Mouse (Mus musculus) erythroblast, embryonic 14.5 days (primary cell): Measurements from ENCODE around the gene Gm49391. TPM values are rescaled to one million over a fixed set of nuclear protein-coding genes. Genes with fewer than 3 reads are reported as not detected.

ENCODE experiments used
- H3K27me3 ChIP-seq: 2 replicates; pipeline ENCODE4 v1.6.1; 2012; ENCODE audit warnings: inconsistent platforms; ENCODE audit not compliant: control insufficient read depth
- H3K36me3 ChIP-seq: 2 replicates; pipeline ENCODE4 v1.6.1; 2012; ENCODE audit warnings: mild to moderate bottlenecking, inconsistent platforms; ENCODE audit not compliant: control insufficient read depth
- H3K4me1 ChIP-seq: 2 replicates; pipeline ENCODE4 v1.6.1; 2012; ENCODE audit warnings: inconsistent platforms; ENCODE audit not compliant: control insufficient read depth
- H3K4me3 ChIP-seq: replicated peaks from 2 replicates; pipeline ENCODE3; 2012; ENCODE audit warnings: moderate library complexity, mild to moderate bottlenecking, inconsistent platforms
- H3K9me3 ChIP-seq: 2 replicates; pipeline ENCODE4 v1.6.1; 2012; ENCODE audit warnings: low read length, inconsistent platforms, mixed read lengths; ENCODE audit not compliant: control insufficient read depth
- GATA1 ChIP-seq: IDR thresholded peaks from 2 replicates; pipeline ENCODE4 v1.6.1; 2012; ENCODE audit warnings: low read length, inconsistent platforms, mixed read lengths
- TAL1 ChIP-seq: IDR thresholded peaks from 3 replicates; pipeline ENCODE4 v1.6.1; 2012; ENCODE audit warnings: low read length, inconsistent platforms, mixed read lengths
- polyA plus RNA-seq: library from polyadenylated mRNA; stranded (reverse); fragments of >175 nt; gene quantifications from 2 replicates; pipeline ENCODE4 v1.2.3, GENCODE M21; 2012

The Gm49391 gene
- polyA plus RNA-seq, 1 experiment: not detected

DNA sequence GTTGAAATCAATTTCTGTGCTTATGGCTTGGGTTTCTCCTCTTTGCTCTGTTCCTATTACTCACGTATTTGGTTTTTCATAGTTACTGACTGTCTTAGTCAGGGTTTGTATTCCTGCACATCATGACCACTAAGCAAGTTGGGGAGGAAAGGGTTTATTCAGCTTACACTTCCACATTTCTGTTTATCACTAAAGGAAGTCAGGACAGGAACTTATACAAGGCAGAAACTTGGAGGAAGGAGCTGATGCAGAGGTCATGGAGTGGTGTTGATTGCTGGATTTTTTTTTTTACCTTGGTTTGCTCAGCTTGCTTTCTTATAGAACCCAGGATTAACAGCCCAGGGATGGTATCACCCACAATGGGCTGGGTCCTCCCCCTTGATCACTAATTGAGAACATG is 44.1 kb downstream of the Gm49391 start:
- no peaks in the 10 kb centered on the region for H3K4me1 ChIP-seq
- H3K27me3 ChIP-seq: no peaks in the 10 kb centered on the region
- no peaks in the 10 kb centered on the region for H3K9me3 ChIP-seq
- H3K36me3 ChIP-seq: no peaks in the 10 kb centered on the region
- no peak overlapping the region for H3K4me3 ChIP-seq
- no peak for TF ChIP-seq TAL1
- TF ChIP-seq GATA1: no peak

GRCm38 (mm10) chr13:60864281-60864680 is 72.1 kb downstream of the Gm49391 start, which contains the start of gene 4930486L24Rik:
TSS of gene 4930486L24Rik (minus strand) at chr13:60864475.
- Histone ChIP-seq H3K4me1 (no peaks in the 10 kb centered on the region), H3K36me3 (no peaks in the 10 kb centered on the region), H3K27me3 (no peaks in the 10 kb centered on the region), H3K4me3 (no peak within 1 kb of the TSS), H3K9me3 (no peaks in the 10 kb centered on the region)
- TF ChIP-seq GATA1 (no peak), TAL1 (no peak)

DNA sequence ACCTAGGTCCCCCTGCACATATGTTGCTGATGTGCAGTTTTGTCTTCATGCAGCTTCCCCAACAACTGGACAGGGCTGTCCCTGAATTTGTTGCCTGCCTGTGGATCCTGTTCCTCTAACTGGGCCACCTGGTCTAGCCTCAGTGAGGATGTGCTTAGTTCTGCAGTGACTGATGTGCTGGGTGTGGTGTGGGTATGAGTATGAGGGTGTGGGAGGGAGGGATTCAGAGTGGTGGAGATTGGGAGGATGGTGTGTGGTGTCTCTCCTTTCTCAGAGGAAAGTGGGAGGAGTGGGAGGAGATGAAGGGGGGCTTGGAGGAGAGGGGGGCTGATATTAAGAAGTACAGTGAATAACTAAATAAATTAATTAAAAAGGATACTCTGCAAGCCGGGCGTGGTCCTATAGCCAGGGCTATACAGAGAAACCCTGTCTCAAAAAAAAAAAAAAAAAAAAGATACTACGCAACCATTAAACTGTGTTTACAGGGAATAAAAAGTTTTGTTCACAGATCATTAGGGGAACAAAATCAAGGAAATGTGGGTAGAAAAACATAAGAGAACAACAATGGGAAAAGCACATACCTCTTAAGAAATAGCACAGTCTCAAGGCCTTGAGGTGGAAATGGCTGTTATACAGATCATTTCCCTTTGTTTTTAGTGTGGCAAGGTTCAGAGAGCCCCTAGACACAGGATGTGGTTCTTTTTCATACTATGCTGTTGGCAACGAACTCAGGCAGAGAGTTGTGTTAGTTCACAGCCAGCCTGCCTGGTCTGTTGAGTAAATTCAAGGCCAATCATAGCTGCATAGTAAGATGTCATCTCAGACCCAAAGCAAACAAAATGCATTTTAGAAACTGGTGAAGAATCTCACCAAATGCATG is 87.9 kb downstream of the Gm49391 start:
- H3K36me3 ChIP-seq: no peaks in the 10 kb centered on the region
- no peak overlapping the region for H3K4me3 ChIP-seq
- TF ChIP-seq TAL1 (no peak), GATA1 (no peak)
- H3K9me3 ChIP-seq: no peaks in the 10 kb centered on the region
- no peaks in the 10 kb centered on the region for H3K27me3 ChIP-seq
- H3K4me1 ChIP-seq: no peaks in the 10 kb centered on the region

Other genes starting within 250 kb of the Gm49391 start
- not detected in 2 replicates for gene BC051665, start 150.2 kb downstream of the Gm49391 start, polyA plus RNA-seq
- not detected in 2 replicates for gene Ctsll3, start 133.7 kb downstream of the Gm49391 start, polyA plus RNA-seq
- gene 4930486L24Rik, start 72.1 kb downstream of the Gm49391 start, polyA plus RNA-seq: not detected in 2 replicates
- not detected in 2 replicates for gene Gm49392, start 39.7 kb downstream of the Gm49391 start, polyA plus RNA-seq
- gene Ctla2b, start 39.1 kb downstream of the Gm49391 start, polyA plus RNA-seq: not detected in 2 replicates
- not detected in 2 replicates for gene Tpbpb, start 31.7 kb downstream of the Gm49391 start, polyA plus RNA-seq
- gene Gm49393, start 981 bp downstream of the Gm49391 start, polyA plus RNA-seq: not detected in 2 replicates
- gene Ctla2a, start 54 bp upstream of the Gm49391 start, polyA plus RNA-seq: 0.10 TPM in 1 of 2 replicates, not detected in the other
- not detected in 2 replicates for gene Tpbpa, start 5.4 kb upstream of the Gm49391 start, polyA plus RNA-seq
- not detected in 2 replicates for gene Ctsj, start 69.4 kb upstream of the Gm49391 start, polyA plus RNA-seq
- gene Ctsq, start 104.1 kb upstream of the Gm49391 start, polyA plus RNA-seq: not detected in 2 replicates
- gene Ctsr, start 227.7 kb upstream of the Gm49391 start, polyA plus RNA-seq: not detected in 2 replicates